Mouse (Mus musculus) G1E (cell line): ENCODE measurements around the gene Fry. TPM values are rescaled to one million over a fixed set of nuclear protein-coding genes. Genes with fewer than 3 reads are reported as not detected.

Experiments
- ATAC-seq: 2 replicates; pipeline ENCODE4 v1.8.0; 2016; ENCODE audit warnings: mild to moderate bottlenecking; ENCODE audit not compliant: insufficient number of reproducible peaks, poor library complexity, low FRiP score, severe bottlenecking; ENCODE audit errors: extremely low read depth
- DNase-seq: peaks from one replicate; pipeline ENCODE4 v3.0.0; 2012; ENCODE audit warnings: low spot score
- H3K27me3 ChIP-seq: 2 replicates; pipeline ENCODE4 v1.6.1; 2012; ENCODE audit warnings: mild to moderate bottlenecking, low read length, inconsistent platforms; ENCODE audit not compliant: insufficient read depth
- H3K36me3 ChIP-seq: replicated peaks from 2 replicates; pipeline ENCODE3; 2012; ENCODE audit warnings: mild to moderate bottlenecking, inconsistent platforms
- H3K4me1 ChIP-seq: 2 replicates; pipeline ENCODE4 v1.6.1; 2012; ENCODE audit warnings: low read depth, low read length, inconsistent platforms, mixed read lengths; ENCODE audit not compliant: insufficient read depth
- H3K4me3 ChIP-seq: 2 replicates; pipeline ENCODE4 v1.5.1; 2012; ENCODE audit warnings: low read depth, mild to moderate bottlenecking, inconsistent platforms, low read length, moderate library complexity, mixed read lengths
- H3K9me3 ChIP-seq: replicated peaks from 2 replicates; pipeline ENCODE4 v1.6.1; 2012; ENCODE audit warnings: inconsistent platforms
- CTCF ChIP-seq: IDR thresholded peaks from 2 replicates; pipeline ENCODE4 v1.5.1; 2012; ENCODE audit warnings: low read depth, low read length, inconsistent platforms, mixed read lengths
- GATA1 ChIP-seq: IDR thresholded peaks from 2 replicates; pipeline ENCODE4 v1.6.1; 2012; ENCODE audit warnings: borderline replicate concordance, low read length, inconsistent platforms, mixed read lengths
- GATA2 ChIP-seq: IDR thresholded peaks from 2 replicates; pipeline ENCODE4 v1.6.1; 2012; ENCODE audit warnings: low read depth, low read length, inconsistent platforms, borderline replicate concordance
- POLR2AphosphoS5 ChIP-seq: IDR thresholded peaks from 2 replicates; pipeline ENCODE4 v1.6.1; 2012; ENCODE audit warnings: low read depth, low read length, inconsistent platforms; ENCODE audit not compliant: insufficient replicate concordance
- TAL1 ChIP-seq: conservative IDR thresholded peaks from 2 replicates; pipeline ENCODE4 v1.6.1; 2012; ENCODE audit warnings: low read depth, low read length, inconsistent platforms, mixed read lengths
- polyA plus RNA-seq: library from polyadenylated mRNA; stranded (reverse); fragments of >175 nt; gene quantifications from 2 replicates; pipeline ENCODE4 v1.2.3, GENCODE M21; 2012
- total RNA-seq, 2 experiments: library from RNA; stranded (forward) in 1 of 2; stranded (reverse) in 1 of 2; fragments of 200-1000 nt in 1 of 2; fragments of >200 nt in 1 of 2; fragmentation: Nextera tagmentation in 1 of 2; gene quantifications; 2 replicates each; pipeline ENCODE4 v1.2.3; 2014 to 2017

Fry gene
- total and polyA plus RNA-seq, 3 experiments = 2.6 to 5.5 (median 2.7) TPM

DNA sequence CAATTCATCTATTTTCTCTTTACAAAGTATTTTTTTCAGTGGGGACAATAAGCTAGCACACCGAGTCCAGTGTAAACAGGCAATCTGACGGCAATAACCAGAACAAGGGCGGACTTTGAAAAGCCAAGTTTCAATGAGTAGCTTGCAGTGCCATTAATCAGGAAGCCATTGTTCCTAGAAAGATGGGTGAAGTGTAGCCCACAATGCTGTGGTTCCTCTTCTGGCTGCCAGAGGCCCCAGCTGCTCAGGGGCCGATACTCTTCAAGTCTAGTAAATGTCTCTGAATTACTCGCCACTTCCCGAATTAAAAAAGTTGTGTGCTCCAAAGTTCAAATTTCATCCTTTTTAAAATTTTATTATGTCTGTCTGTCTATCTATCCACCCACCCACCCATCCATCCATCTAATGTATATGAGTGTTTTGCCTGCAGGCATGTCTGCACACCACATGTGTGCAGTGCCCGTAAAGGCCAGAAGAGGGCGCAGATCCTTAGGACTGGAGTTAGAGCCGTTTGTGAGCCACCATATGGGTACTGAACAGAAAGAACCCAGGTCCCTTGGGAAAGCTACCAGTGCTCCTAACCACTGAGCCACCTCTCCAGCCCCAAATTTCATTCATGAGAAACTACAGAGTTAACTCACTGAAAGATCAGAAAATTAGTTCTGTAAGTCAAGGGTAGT is 19.5 kb downstream of the Fry start:
- H3K4me1 ChIP-seq = no peaks in the 10 kb centered on the region
- TF ChIP-seq TAL1 (no peak), CTCF (no peak), GATA2 (no peak), POLR2AphosphoS5 (no peak), GATA1 (no peak)
- H3K27me3 ChIP-seq = no peaks in the 10 kb centered on the region
- DNase-seq (no peak), ATAC-seq (no peak)
- H3K9me3 ChIP-seq = peaks cover 61% of the 10 kb centered on the region
- no peak overlapping the region for H3K4me3 ChIP-seq
- no peaks in the 10 kb centered on the region for H3K36me3 ChIP-seq

DNA sequence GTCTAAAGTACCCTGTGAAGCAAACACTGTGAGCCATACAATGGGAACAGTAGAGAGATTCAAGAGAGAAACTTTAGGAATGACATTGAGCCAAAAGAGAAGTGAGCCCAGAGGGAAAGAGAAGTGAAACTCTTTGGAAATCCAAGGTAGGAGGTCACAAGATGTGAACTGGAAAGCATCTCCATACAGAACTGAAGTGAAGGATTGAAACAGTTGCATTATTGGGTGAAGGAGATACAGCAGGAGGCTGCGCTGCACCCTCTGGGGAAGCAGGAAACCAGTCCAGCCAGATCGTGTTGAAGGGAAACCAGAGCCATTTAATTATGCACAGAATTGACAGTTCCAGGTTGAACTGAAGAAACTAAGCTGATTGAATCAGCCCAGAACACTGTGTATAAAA is 22.1 kb downstream of the Fry start:
- no peaks in the 10 kb centered on the region for H3K4me1 ChIP-seq
- no peaks in the 10 kb centered on the region for H3K27me3 ChIP-seq
- ATAC-seq (no peak), DNase-seq (no peak)
- no peak overlapping the region for H3K4me3 ChIP-seq
- TF ChIP-seq GATA2 (no peak), POLR2AphosphoS5 (no peak), TAL1 (no peak), CTCF (no peak), GATA1 (no peak)
- no peaks in the 10 kb centered on the region for H3K36me3 ChIP-seq
- peaks cover 55% of the 10 kb centered on the region for H3K9me3 ChIP-seq

DNA sequence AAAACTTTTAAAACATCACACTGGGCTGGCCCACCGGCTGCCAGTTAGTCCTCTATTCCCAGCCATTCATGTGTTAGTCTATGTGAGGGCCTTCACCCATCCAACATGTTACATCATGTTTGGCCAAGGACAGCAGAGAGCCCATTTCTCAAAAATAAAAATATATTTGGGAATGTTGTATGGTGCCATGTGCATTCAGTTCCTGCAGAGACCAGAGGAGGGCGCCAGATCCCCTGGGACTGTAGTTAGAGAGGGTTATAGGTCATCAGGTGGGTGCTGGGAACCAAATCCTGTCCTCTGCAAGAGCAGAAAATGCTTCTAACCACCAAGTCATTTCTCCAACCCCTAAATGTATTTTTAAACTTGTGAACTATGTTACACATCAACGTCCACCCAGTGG is 27.5 kb downstream of the Fry start:
- no peak overlapping the region for H3K4me3 ChIP-seq
- no peak for ATAC-seq
- H3K9me3 ChIP-seq = peaks cover 63% of the 10 kb centered on the region
- H3K36me3 ChIP-seq = no peaks in the 10 kb centered on the region
- H3K4me1 ChIP-seq = no peaks in the 10 kb centered on the region
- TF ChIP-seq CTCF = no peak
- TF ChIP-seq GATA2 = no peak
- no peak for TF ChIP-seq POLR2AphosphoS5
- no peak for TF ChIP-seq GATA1
- no peak for TF ChIP-seq TAL1
- DNase-seq = no peak
- no peaks in the 10 kb centered on the region for H3K27me3 ChIP-seq

DNA sequence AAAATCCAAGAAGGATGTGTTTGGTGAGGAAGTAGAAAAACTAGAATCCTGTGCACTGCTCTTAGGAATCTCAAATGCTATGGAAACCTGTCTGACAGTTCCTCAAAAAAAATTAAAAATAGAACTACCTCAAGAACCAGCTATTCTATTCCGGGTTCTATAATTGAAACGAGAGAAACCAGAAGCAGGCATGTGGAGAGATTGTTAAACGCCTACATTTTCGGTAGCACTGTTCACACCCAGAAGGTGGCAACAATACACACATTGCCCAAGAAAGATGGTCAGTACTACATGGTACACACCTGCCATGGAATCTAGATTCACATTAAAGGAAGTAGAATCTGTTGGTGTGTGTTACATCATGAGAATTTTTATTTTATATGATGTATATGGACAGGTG is 28.2 kb downstream of the Fry start:
- no peak for ATAC-seq
- DNase-seq = no peak
- Histone ChIP-seq H3K4me3 (no peak overlapping the region), H3K4me1 (no peaks in the 10 kb centered on the region), H3K27me3 (no peaks in the 10 kb centered on the region), H3K9me3 (peaks cover 66% of the 10 kb centered on the region), H3K36me3 (no peaks in the 10 kb centered on the region)
- TF ChIP-seq POLR2AphosphoS5 = no peak
- no peak for TF ChIP-seq GATA1
- TF ChIP-seq GATA2 = no peak
- no peak for TF ChIP-seq CTCF
- TF ChIP-seq TAL1 = no peak

DNA sequence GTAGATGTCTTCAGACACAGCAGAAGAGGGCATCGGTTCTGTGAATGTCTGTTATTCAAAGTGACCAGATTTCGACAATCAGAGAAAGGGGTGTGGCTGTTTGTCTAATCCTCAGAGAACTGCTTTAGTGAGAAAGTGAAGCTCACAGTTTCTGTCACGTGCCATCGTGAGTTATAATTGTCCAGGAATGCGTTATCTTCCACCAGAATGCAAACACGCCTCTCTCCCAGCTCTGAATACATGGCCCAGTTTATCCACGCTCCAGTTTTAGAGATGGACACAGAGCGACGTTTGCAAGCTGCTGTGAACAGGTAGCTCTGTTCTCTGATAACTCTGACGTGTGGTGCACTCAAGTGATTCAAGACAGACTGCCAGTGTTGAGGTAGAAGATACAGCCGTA is 31.3 kb downstream of the Fry start:
- no peak overlapping the region for H3K4me3 ChIP-seq
- H3K4me1 ChIP-seq = no peaks in the 10 kb centered on the region
- H3K36me3 ChIP-seq = no peaks in the 10 kb centered on the region
- DNase-seq = no peak
- peaks cover 75% of the 10 kb centered on the region for H3K9me3 ChIP-seq
- no peaks in the 10 kb centered on the region for H3K27me3 ChIP-seq
- TF ChIP-seq CTCF = no peak
- TF ChIP-seq GATA1 = no peak
- no peak for TF ChIP-seq TAL1
- TF ChIP-seq POLR2AphosphoS5 = no peak
- no peak for TF ChIP-seq GATA2
- ATAC-seq = no peak

DNA sequence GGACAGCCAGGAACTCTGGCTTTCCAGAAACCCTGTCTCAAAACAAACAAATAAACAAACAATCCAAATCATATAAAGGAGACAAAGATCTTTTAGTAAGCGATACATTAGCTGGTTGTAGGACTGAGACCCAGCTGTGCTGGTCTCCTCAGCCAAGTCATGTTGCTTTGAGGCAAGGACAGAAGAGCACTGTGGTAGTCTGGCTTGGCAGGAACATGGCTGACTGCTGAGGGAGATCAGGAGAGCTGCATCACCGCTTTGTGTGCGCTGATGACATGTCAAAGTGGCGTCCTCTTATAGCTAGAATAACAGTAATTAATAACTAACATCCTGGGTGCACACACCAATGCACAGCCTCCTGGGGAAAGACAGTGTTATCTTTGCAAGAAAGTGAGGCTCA is 32.5 kb downstream of the Fry start:
- no peaks in the 10 kb centered on the region for H3K36me3 ChIP-seq
- peaks cover 76% of the 10 kb centered on the region for H3K9me3 ChIP-seq
- ATAC-seq (no peak), DNase-seq (no peak)
- no peak overlapping the region for H3K4me3 ChIP-seq
- no peaks in the 10 kb centered on the region for H3K4me1 ChIP-seq
- no peaks in the 10 kb centered on the region for H3K27me3 ChIP-seq
- TF ChIP-seq GATA2 (no peak), POLR2AphosphoS5 (no peak), CTCF (no peak), GATA1 (no peak), TAL1 (no peak)

DNA sequence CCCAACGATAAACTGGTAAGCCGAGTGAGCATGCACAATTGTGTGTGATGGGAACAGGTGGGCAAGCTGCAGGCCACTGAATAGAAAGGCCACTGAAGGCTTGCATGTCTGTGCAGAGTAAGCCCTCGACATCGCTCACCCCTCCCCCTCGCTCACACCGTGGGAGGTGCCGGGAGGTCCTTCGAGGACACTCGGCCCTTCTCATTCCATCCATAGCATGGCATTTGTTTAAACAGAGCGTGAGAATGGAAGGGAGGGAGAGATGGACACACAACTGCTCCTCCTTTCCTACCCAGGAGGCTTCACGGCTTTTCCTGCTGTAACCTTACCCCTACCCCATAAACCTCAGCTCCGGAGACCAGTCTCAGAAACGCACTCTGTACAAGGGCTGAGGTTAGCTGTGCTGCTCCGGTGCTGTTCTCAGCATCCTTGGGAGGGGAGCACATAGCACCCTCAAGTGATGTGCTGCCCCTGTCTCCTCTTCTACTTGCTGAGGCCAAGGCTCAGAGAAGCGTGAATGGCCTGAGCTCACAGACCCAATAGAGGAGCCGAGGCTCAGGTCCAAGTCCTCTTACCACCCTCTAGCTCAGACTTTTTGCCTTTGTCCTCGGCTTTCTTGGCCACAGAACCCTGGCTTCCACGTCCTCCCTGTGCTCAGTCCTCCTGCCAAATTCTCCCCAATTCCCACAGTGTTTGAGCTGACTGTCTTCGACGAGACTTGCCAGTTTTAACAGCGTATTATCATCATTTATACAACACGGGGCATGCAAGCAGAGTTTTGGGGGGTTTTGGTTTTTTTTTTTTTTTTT is 33.8 kb downstream of the Fry start:
- no peak for ATAC-seq

More for the DNA sequence above, 33.8 kb downstream of the Fry start:
- Histone ChIP-seq H3K36me3 (no peaks in the 10 kb centered on the region), H3K27me3 (no peaks in the 10 kb centered on the region), H3K4me3 (peak overlapping the region; percentile 3; the same call in 1 of the 2 replicates), H3K9me3 (peaks cover 79% of the 10 kb centered on the region), H3K4me1 (no peaks in the 10 kb centered on the region)
- no peak for TF ChIP-seq GATA1
- TF ChIP-seq POLR2AphosphoS5 = no peak
- no peak for TF ChIP-seq GATA2
- no peak for TF ChIP-seq TAL1
- no peak for TF ChIP-seq CTCF
- no peak for DNase-seq
